Mouse (Mus musculus): ENCODE measurements at regions not wholly inside any gene's neighbourhood (a gene's known extent, or its start where the extent isn't known, plus 50 kb on each side); places are given as distances from the start of the nearest gene placed in this dataset.
"Not testable (repeated sequence)": the region's sequence is repeated elsewhere in the genome, so short reads cannot be mapped to it uniquely, and the experiment has no call there.

- Histone ChIP-seq H3K36me3 (replicated peaks; ENCODE audit: control insufficient read depth, insufficient read depth, low read length) (no peaks in the 10 kb centered on the region), H3K4me1 (ENCODE audit: control insufficient read depth, insufficient read depth) (no peaks in the 10 kb centered on the region), H3K4me3 (ENCODE audit: low read depth, low read length) (no peak overlapping the region), H3K9ac (replicated peaks; ENCODE audit: low read depth, low read length) (no peak overlapping the region), H3K27ac (ENCODE audit: low read depth) (no peak overlapping the region), H3K9me3 (replicated peaks; ENCODE audit: control insufficient read depth, low read length) (no peaks in the 10 kb centered on the region), H3K4me2 (ENCODE audit: low read depth, low read length) (no peak overlapping the region), H3K27me3 (ENCODE audit: control insufficient read depth, insufficient read depth, low read length) (no peaks in the 10 kb centered on the region)
- DNase-seq (ENCODE audit: low spot score) (no peak), ATAC-seq (ENCODE audit: insufficient read depth, low read depth) (no peak)
- 23% methylated on average over 1 of the region's 1 CpGs for WGBS
- TF ChIP-seq CTCF (IDR thresholded peaks at IDR 0.05; ENCODE audit: low read depth) (no peak), EP300 (IDR thresholded peaks at IDR 0.05; ENCODE audit: low read depth) (no peak)
Observed at GRCm38 (mm10) chr5:63498952-63499351, 149.9 kb upstream of the Nwd2 start.

- Histone ChIP-seq H3K4me3 (ENCODE audit: low read depth, low read length) (no peak overlapping the region), H3K4me2 (ENCODE audit: low read depth, low read length) (no peak overlapping the region), H3K9ac (replicated peaks; ENCODE audit: low read depth, low read length) (no peak overlapping the region), H3K9me3 (replicated peaks; ENCODE audit: control insufficient read depth, low read length) (no peaks in the 10 kb centered on the region), H3K27me3 (ENCODE audit: control insufficient read depth, insufficient read depth, low read length) (no peaks in the 10 kb centered on the region), H3K27ac (ENCODE audit: low read depth) (no peak overlapping the region), H3K36me3 (replicated peaks; ENCODE audit: control insufficient read depth, insufficient read depth, low read length) (no peaks in the 10 kb centered on the region), H3K4me1 (ENCODE audit: control insufficient read depth, insufficient read depth) (no peaks in the 10 kb centered on the region)
- WGBS = 76% methylated on average over 13 of the region's 13 CpGs
- ATAC-seq (ENCODE audit: insufficient read depth, low read depth) (no peak), DNase-seq (ENCODE audit: low spot score) (no peak)
- TF ChIP-seq EP300 (IDR thresholded peaks at IDR 0.05; ENCODE audit: low read depth) (no peak), CTCF (IDR thresholded peaks at IDR 0.05; ENCODE audit: low read depth) (no peak)
Observed at GRCm38 (mm10) chr5:63503056-63503845, 145.7 kb upstream of the Nwd2 start.

- ATAC-seq (ENCODE audit: insufficient read depth, low read depth) (no peak), DNase-seq (ENCODE audit: low spot score) (no peak)
- H3K9ac ChIP-seq (replicated peaks; ENCODE audit: low read depth, low read length) = no peak overlapping the region
- H3K9me3 ChIP-seq (replicated peaks; ENCODE audit: control insufficient read depth, low read length) = no peaks in the 10 kb centered on the region
- no peaks in the 10 kb centered on the region for H3K36me3 ChIP-seq (replicated peaks; ENCODE audit: control insufficient read depth, insufficient read depth, low read length)
- H3K4me2 ChIP-seq (ENCODE audit: low read depth, low read length) = no peak overlapping the region
- WGBS = 65% methylated on average over 7 of the region's 7 CpGs
- H3K4me1 ChIP-seq (ENCODE audit: control insufficient read depth, insufficient read depth) = no peaks in the 10 kb centered on the region
- H3K27ac ChIP-seq (ENCODE audit: low read depth) = no peak overlapping the region
- no peak for TF ChIP-seq CTCF (IDR thresholded peaks at IDR 0.05; ENCODE audit: low read depth)
- no peak for TF ChIP-seq EP300 (IDR thresholded peaks at IDR 0.05; ENCODE audit: low read depth)
- H3K4me3 ChIP-seq (ENCODE audit: low read depth, low read length) = no peak overlapping the region
- no peaks in the 10 kb centered on the region for H3K27me3 ChIP-seq (ENCODE audit: control insufficient read depth, insufficient read depth, low read length)
Observed at GRCm38 (mm10) chr5:63534197-63534596, 114.7 kb upstream of the Nwd2 start.

GRCm38 (mm10) chr5:63540530-63540929 is 108.4 kb upstream of the Nwd2 start:
- Histone ChIP-seq H3K4me2 (ENCODE audit: low read depth, low read length) (no peak overlapping the region), H3K4me1 (ENCODE audit: control insufficient read depth, insufficient read depth) (no peaks in the 10 kb centered on the region), H3K9ac (replicated peaks; ENCODE audit: low read depth, low read length) (no peak overlapping the region), H3K27me3 (ENCODE audit: control insufficient read depth, insufficient read depth, low read length) (no peaks in the 10 kb centered on the region), H3K9me3 (replicated peaks; ENCODE audit: control insufficient read depth, low read length) (no peaks in the 10 kb centered on the region), H3K27ac (ENCODE audit: low read depth) (no peak overlapping the region), H3K36me3 (replicated peaks; ENCODE audit: control insufficient read depth, insufficient read depth, low read length) (no peaks in the 10 kb centered on the region), H3K4me3 (ENCODE audit: low read depth, low read length) (no peak overlapping the region)
- DNase-seq (ENCODE audit: low spot score) (no peak), ATAC-seq (ENCODE audit: insufficient read depth, low read depth) (no peak)
- WGBS = 75% methylated on average over 6 of the region's 6 CpGs
- TF ChIP-seq EP300 (IDR thresholded peaks at IDR 0.05; ENCODE audit: low read depth) = no peak
- TF ChIP-seq CTCF (IDR thresholded peaks at IDR 0.05; ENCODE audit: low read depth) = 0 out of 2 replicates have a peak, but pooled peaks have one; percentile 6

GRCm38 (mm10) chr5:63545482-63545881 is 103.4 kb upstream of the Nwd2 start:
- Histone ChIP-seq H3K4me1 (ENCODE audit: control insufficient read depth, insufficient read depth) (no peaks in the 10 kb centered on the region), H3K4me3 (ENCODE audit: low read depth, low read length) (no peak overlapping the region), H3K27me3 (ENCODE audit: control insufficient read depth, insufficient read depth, low read length) (no peaks in the 10 kb centered on the region), H3K27ac (ENCODE audit: low read depth) (no peak overlapping the region), H3K9me3 (replicated peaks; ENCODE audit: control insufficient read depth, low read length) (no peaks in the 10 kb centered on the region), H3K9ac (replicated peaks; ENCODE audit: low read depth, low read length) (no peak overlapping the region), H3K36me3 (replicated peaks; ENCODE audit: control insufficient read depth, insufficient read depth, low read length) (no peaks in the 10 kb centered on the region), H3K4me2 (ENCODE audit: low read depth, low read length) (no peak overlapping the region)
- ATAC-seq (ENCODE audit: insufficient read depth, low read depth) (no peak), DNase-seq (ENCODE audit: low spot score) (no peak)
- WGBS = 71% methylated on average over 2 of the region's 2 CpGs
- TF ChIP-seq EP300 (IDR thresholded peaks at IDR 0.05; ENCODE audit: low read depth) = no peak
- no peak for TF ChIP-seq CTCF (IDR thresholded peaks at IDR 0.05; ENCODE audit: low read depth)

- H3K27me3 ChIP-seq (ENCODE audit: control insufficient read depth, insufficient read depth, low read length); DNase-seq (ENCODE audit: low spot score); H3K4me1 ChIP-seq (ENCODE audit: control insufficient read depth, insufficient read depth); H3K27ac ChIP-seq (ENCODE audit: low read depth); H3K9ac ChIP-seq (replicated peaks; ENCODE audit: low read depth, low read length); H3K4me2 ChIP-seq (ENCODE audit: low read depth, low read length); H3K4me3 ChIP-seq (ENCODE audit: low read depth, low read length); ATAC-seq (ENCODE audit: insufficient read depth, low read depth); H3K9me3 ChIP-seq (replicated peaks; ENCODE audit: control insufficient read depth, low read length); H3K36me3 ChIP-seq (replicated peaks; ENCODE audit: control insufficient read depth, insufficient read depth, low read length): not testable (repeated sequence)
Observed at GRCm38 (mm10) chr5:63565891-63566290, 83.0 kb upstream of the Nwd2 start.

Measured in heart, postnatal 0 days (tissue).